Mouse (Mus musculus): ENCODE data around the gene Mctp2.

Gene Mctp2

DNA sequence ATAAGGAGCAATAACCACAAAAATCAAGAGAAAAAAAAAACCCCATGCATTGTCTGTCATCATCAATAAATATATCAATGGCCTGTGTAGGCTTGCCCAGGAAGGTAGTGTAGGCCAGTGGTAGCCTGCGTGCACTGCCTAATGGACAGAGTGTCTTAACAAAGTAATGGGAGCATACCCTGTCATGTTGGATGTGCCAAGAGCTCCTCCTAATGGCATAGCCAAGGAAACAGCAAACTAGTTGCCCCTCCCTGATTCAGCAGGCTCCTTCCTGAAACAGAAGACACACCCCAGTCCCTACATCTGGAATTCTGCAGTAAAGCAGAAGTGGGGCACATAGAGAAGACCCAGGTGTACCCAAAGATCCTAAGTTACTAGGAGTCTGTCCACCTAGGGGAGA is 113.1 kb downstream of the Mctp2 start:
- in situ Hi-C loops (cut with MboI, MseI), result no loop called here

DNA sequence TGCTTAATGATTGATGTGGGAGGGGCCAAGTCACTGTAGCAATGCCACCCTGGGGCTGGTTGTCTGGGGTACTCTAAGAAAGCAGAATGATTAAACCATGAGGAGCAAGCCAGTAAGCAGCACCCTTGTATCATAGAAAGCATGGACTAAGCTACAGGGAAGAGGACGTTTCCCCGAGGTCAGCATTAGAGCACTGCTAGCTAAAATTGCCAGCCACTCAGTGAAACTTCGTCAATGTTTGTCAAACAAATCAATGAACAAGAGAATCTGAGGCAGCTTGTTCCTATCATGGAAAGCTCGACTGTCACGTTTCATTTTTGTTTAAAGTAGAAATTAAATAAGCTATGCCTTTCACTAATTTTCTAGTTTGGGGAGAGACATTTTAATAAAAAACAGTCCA is 124.8 kb downstream of the Mctp2 start:
- in situ Hi-C loops (cut with MboI, MseI), result no loop called here

DNA sequence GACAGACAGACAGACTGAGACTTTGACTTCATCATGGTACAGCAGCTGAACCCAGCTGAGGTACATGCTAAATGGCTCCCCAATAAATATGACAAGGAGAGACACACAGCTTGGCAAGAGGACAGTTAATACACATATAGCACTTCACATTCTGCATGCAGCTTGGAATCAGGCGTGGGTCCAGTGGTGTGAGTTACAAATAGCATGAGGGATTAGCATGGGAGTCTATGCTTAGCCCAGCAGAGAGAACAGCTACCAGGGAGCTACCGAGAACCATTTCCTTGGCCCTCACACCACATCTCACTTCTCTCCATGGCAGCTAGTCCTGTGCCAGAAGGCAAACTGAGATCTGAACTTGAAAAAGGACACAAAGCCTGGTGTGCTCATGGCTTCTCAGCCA is 137.1 kb downstream of the Mctp2 start:
- in situ Hi-C loops (cut with MboI, MseI), result loop anchor here in 1 of 2 experiments (25.0 kb wide), 1 partner anchor 782 kb away; no protein-coding TSS in a partner anchor

DNA sequence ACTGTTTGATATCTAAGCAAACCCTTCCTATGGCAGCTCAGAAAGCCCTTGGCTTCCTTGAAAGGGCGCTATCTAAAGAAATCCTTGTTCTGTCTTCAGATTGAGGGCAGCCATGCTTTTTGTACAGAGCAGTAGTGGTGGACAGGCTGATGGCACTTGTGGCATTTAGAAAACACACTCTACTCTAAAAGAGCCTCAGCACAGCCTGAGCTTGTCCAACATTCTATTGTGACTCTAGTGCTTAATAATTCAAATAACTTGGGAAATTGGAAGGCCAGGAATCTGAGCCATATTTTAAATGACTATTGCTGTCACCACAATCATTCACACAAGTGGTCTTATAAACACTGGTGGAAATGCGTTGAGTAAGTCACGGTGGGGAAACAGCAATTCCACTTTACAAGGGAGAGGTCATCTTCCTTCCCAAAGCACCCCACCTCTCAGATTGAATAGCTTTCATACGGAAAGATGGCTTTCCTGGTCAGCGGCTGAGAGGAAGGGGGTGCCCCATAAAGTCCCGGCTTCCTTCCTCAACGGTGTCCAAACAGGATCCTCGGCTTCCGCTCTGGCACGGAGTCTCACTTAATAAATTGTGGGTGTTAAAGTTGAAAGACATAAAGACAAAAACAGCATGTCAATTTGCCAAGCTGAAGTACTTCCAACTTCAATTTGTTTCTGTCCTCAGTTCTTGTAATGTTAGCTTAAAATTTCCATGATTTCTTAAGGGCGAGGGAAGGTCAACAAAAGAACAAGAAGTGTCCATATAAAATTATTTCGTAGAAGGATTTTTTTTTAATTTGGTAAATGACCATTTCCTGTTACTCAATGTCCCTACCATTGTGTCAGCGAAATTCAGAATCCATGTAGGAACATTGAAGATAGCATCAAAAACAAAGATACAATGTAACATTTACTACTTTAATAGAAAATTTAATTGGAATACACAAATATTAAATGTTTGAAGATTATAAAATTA is 140.4 kb downstream of the Mctp2 start:
- in situ Hi-C loops (cut with MboI, MseI), result loop anchor here in 1 of 2 experiments (25.0 kb wide), 1 partner anchor 779 kb away; no protein-coding TSS in a partner anchor

DNA sequence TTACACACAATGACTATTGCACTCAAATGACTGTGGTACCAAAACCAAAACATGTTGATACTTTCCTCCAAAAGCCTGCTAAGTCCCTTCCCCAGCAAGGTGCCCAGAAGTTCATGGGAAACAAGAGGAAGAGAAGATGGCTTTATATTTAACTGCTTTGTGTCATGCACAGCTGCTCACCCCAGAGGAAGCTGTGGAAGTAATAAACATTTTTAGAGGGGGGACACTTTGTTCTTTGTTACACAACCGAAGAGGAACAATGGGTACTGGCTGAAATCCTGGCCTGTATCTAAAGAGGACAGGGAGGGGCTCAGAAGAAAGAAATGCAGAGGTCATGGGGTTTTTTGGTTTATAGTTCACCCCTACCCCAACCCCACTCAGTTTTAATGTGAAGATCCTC is 144.2 kb downstream of the Mctp2 start:
- in situ Hi-C loops (cut with MboI, MseI), result loop anchor here in 1 of 2 experiments (25.0 kb wide), 1 partner anchor 775 kb away; no protein-coding TSS in a partner anchor

DNA sequence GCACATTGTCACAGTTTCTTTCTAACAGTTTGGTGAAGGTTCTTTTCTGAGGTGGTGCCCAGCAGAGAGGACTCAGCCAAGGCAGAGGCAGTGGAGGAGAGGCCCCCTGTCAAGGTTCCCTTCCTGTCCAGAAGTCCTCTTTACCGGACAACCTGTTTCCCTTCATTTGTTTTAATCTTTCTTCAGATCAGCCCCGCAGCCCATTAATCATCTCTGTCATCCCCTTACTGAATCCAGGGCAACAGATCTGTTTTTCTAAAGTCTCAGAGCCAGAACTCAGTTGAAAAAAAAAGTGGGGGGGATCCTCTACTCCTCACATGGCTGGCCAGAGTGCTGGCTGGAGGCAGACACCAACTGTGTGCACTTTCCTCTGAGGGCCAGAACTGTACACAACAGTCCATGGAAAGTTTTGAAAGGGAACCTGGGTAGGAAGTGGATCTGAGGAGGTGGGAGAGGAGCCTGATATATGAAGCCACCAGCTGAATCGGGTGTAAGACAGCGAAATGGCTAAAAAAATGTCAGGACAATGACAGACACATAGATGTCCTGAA is 146.8 kb downstream of the Mctp2 start:
- in situ Hi-C loops (cut with MboI, MseI), result loop anchor here in 1 of 2 experiments (25.0 kb wide), 1 partner anchor 772 kb away; no protein-coding TSS in a partner anchor

DNA sequence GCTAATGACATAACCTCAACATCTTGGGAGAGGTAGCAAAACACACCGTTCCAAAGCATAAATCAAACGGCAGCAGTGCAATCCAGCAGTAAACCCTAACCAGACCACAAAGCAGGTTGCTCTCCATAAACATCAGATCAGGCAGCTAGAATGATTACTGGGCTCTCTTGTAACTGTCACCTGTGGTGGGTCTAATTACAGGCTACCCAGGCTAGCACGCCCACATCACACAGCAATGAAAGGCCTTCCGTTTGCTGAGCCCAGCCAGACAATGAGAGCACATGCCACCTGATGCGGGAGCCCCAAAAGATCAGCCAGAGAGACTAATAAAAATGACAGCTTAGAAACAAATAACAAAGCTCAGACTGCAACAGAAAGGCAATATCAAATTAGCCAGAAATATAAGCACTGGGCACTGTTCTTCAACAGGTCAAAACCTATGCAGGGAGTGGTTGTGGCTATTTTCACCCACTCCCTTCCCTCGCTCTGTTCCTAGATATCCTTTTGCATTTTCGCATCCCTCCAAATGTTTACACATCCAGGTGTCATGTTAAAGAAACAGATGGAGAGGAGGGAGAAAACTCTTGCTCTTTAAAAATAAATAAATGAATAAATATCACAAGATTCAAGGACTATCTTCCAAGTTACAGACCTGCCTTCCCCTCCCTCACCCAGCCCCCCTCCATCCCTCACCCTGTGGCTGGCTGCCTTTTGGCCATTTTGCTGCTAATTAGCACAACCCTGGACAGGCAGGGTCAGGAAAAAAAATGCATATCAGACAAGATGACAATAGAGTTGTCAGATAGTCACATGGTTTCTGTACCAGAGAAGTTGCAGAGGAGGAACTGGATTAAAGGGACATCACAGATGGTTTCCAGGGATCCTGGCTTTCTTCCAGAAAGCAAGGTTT is 155.4 kb downstream of the Mctp2 start:
- in situ Hi-C loops (cut with MboI, MseI), result loop anchor here (5.0 to 25.0 kb wide), 2 partner anchors 764 to 779 kb away; no protein-coding TSS in a partner anchor

DNA sequence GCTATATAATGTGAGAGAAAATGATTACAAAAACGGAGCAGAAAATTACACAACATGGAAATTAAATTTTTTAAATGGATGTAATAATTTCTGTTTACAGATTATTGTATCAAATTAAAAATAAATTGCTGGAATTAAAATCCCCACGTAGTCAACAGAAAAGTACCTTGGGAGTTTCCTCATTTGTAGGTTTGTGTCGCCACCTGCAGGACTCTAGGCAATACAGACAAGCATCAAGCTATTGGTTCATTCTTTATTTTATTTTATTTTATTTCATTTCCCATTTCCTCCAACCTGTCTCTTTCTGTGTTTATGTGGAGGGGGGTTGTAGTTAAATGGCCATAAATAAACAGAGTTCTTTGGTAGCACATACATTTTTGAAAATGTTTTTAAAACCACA is 157.3 kb downstream of the Mctp2 start:
- in situ Hi-C loops (cut with MboI, MseI), result loop anchor here in 1 of 2 experiments (10.0 kb wide), 1 partner anchor 264 kb away; no protein-coding TSS in a partner anchor

DNA sequence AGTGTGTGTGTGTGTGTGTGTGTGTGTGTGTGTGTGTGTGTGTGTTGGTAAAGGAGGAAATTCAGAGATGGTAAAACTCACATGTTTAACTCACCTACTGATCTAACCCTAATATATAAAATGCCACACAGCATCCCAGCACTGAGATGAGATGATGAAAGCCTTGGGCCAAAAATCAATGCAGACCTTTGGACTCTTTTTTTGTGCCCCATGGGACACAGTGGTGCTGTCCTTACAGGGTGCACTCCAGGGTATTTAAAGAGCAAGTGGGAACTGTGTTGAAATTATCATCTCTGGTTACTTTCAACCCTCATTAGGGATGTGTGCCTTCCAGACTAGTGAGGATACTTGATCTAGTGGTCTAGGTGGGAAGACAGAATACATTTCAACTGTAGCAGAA is 159.6 kb downstream of the Mctp2 start:
- in situ Hi-C loops (cut with MboI, MseI), result loop anchor here in 1 of 2 experiments (10.0 kb wide), 1 partner anchor 262 kb away; no protein-coding TSS in a partner anchor

DNA sequence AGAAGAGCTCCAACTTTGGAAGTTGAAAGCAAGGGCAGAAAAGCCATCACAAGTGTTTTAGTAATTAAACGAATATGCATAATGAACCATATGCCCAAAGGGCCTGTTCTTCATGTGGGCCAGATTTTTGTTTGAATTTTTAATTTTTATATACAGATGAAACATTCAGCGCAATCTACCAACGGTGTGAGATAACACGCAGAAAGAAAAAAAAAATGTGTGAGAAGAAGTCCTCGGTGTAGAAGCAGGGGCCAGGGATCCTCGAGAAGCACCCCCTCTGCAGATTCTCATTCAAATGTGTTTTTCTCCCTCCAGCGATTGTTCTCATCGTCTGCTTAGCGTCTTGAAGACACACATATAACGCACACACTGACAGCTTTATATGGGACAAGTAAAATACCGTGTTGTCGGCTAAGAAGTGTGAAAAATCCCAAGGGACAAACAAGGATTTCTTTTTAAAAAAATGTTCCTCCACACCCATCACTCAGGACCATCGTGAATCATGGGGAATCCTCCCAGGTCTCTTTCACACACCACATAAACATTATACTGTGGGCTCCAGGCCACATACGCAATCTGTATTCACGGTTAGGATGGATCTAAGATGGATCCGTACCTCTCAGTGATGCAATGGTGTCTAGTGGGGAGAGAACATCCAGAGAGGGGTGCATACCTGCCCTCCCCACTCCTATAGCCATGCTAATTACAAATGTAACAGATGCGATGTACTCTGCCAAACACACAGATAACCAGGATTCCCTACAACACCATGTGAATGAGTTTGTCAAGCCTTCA is 160.5 kb downstream of the Mctp2 start:
- in situ Hi-C loops (cut with MboI, MseI), result loop anchor here in 1 of 2 experiments (10.0 kb wide), 1 partner anchor 261 kb away; no protein-coding TSS in a partner anchor

DNA sequence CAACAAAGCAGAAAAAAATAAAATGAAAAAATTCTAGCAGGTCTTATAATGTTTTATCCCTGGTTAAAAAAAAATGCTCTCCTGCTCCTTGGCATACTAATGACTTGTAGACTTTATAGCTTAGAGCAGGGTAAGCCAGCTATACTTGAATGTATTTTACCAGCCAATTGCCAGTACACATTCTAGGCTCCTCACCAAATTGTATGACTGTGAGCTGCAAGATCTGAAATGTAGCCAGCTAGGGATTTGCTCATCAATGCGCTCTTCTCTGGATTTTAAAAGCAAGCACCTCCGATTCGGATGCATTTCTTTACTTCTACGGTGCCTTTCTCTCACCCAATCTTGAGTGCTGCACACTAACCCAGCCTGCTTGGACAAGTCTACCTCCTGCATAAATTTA is 167.7 kb downstream of the Mctp2 start:
- in situ Hi-C loops (cut with MboI, MseI), result no loop called here

DNA sequence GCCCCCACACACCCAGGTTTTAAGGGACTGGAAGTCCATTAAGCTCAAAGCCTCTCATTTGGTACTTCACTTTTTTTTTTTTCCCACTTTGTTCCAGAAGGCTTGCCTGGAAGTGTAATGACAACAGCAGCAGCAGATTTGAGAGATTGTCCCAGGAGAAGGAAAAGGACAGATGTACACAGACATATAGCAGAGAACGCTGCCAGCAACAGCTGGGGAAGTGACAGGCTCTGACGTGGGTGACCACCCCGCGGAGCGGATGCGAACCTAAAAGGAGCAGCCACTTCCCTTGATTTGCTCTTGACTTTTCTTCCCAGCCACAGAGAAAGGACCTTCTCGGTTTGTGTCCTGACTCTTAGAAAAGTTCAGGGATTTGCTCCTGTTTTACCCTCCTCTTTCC is 185.4 kb downstream of the Mctp2 start:
- in situ Hi-C loops (cut with MboI, MseI), result loop anchor here in 1 of 2 experiments (25.0 kb wide), 1 partner anchor 1491 kb away; no protein-coding TSS in a partner anchor

DNA sequence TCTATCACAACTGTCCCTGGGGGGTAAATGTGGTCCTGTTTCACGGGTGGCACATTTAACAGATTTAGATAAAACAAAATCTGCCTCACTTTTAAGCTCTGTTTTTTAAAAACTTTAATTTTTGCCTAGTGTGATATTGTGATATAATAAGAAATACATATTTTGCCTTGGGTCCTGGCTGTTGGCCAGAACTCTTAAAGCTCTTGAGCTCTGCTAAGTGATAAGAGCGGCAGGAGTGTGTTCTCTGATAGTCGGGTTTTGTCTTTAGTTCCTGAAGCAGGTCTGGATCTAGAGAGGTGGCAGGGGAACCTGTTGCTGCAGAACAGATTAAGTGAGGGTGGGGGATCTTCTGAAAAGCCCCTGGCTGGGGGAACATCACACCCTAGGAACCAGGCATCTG is 186.7 kb downstream of the Mctp2 start:
- in situ Hi-C loops (cut with MboI, MseI), result loop anchor here in 1 of 2 experiments (25.0 kb wide), 1 partner anchor 1493 kb away; no protein-coding TSS in a partner anchor

DNA sequence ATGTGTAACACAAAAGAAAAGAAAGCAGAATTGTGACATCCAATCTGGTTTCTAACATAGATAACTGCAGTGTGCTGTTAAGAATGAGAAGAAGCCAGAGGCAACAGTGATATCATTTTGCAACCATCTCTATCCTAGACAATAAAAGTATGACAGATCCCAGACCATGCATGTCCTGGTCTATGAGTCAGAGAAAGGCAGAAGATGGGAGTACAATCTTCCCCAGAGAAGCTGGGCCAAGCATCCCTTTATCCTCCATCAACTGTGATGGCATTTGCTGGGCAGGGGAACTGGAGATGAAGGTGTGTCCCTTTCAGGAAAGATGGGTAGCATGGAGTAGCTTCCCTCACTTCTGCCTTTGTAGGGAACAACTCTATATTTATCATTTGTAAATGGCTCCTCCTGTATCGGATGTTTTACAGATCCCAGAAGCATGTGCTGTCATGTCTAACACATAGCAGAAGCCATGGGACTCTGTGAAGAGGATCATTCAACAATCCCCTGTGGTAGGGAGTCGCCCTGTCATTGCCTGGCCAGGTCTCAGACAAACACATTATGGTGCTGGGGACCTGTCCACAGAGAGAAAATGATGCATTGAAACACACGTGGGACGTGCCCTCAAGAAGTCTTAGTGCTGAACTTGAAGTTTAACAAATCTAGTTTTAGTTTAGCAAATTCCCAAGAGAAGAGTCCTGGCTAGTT is 188.9 kb downstream of the Mctp2 start:
- in situ Hi-C loops (cut with MboI, MseI), result loop anchor here in 1 of 2 experiments (25.0 kb wide), 1 partner anchor 1495 kb away; no protein-coding TSS in a partner anchor

DNA sequence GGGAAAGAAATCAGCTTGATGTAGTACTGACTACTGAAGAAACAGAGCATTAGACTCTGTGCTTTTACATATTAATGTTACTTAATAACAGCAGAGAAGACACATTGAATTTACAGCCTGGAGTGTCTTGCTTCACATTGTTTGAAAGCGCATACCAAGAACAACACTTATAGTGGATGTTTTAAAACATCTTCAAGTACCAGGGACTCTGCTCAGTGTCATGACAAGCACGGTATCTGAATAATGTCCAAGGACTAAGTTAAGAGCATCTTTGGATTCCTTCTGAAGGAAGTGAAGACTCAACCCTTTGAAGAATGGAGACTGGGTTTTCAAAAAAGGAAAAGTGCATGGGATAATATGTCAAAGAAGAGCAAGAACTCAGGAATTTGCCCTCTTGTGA is 191.3 kb downstream of the Mctp2 start:
- in situ Hi-C loops (cut with MboI, MseI), result loop anchor here in 1 of 2 experiments (25.0 kb wide), 1 partner anchor 1497 kb away; no protein-coding TSS in a partner anchor

DNA sequence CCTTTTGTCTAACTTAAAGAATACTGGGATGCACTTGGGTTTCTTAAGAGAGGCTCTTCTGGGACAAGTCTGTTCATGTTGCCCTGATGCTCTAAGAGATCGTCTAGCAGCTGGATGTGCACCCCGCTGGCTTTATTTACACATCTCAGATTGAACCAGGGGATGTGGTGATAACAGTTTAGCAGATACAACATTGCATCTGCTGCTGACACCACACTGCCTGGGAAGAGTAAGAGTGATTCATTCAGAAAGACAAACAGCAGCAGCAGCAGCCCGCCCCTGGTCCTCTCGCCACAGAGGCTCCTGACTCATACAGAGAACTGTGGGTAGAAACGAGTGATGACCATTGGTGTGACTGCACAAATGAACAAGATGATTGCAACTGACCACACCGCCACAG is 195.8 kb downstream of the Mctp2 start:
- in situ Hi-C loops (cut with MboI, MseI), result loop anchor here in 1 of 2 experiments (25.0 kb wide), 1 partner anchor 1502 kb away; no protein-coding TSS in a partner anchor

DNA sequence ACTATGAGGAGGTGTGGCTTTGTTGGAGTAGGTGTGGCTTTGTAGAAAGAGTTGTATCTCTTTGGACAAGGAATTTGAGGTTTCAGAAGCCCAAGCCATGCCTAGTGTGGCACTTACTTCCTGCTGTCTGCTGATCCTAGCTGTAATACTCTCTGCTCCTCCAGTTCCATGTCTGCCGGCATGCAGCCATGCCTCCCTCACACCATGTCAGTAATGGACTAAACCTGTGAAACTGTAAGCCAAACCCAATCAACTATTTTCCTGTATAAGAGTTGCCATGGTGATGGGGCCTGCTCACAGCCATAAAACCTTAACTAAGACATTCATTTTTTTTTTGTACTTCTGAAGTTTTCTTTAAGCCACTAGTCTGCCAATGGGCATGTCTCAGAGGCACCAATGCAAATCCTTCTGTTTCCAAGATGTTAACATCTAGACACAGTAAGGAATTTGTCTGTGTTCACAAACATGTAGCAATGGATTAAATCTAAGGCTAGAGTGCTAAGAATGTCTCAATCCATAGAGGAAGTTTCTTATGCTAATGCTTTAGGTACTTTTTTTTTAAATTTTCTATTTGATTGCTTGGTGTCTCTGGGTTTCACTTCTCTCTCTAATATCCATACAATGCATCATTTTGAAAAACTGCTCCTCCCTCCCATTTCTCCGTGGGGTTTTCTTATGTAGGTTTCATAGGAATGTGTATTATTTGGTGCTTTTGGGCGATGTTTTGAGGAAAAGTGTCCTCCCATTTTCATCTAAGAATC is 197.6 kb downstream of the Mctp2 start:
- in situ Hi-C loops (cut with MboI, MseI), result loop anchor here in 1 of 2 experiments (25.0 kb wide), 1 partner anchor 1503 kb away; no protein-coding TSS in a partner anchor

DNA sequence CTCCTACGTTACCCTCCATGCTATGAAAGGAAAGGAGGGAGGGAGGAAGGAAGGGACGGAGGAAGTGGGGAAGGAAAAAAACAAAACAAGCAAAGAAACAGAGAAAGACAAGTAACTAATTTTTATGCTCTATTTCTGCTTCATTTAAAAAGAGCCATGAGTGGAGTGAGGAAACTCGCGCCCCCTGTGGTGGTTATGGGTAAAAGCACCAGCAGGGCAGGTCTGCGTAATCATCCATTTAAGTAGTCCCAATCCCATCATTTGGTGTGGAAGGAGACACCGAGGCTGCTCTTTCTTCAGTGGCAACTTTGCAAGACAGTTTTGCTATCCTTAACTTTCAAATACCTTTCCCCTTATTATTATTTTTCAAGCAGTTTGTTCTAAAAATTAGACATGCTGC is 202.2 kb downstream of the Mctp2 start:
- in situ Hi-C loops (cut with MboI, MseI), result loop anchor here in 1 of 2 experiments (25.0 kb wide), 1 partner anchor 1508 kb away; no protein-coding TSS in a partner anchor
